In the genomic region with DNA sequence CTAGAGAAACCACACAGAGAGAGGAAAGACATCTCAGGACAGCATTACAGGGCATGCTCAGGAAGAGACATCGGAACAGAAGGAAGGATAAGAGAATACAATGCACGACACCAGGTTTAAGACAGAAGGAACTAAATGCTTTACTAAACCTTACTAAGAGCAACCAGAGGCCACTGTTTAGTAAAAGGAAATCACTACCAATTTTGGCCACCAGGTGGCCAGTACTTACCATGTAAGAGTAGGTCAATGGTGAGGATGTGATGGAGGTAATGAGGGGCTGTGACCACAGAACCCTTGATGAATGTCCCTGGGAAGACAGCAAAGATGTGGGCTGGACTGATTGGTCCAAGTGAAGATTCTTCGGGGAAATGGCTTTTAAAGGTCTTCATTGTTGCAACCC, we compare ENCODE assay signal across 9 mouse cellular contexts.
DNase-seq lines count a peak whose midpoint lies in the region; ATAC-seq lines count a peak whose summit lies in the region.
"Had no signal": no experiment of that assay in that cellular context is flagged by ENCODE, and none has a peak within 500 bp of the region (broad histone marks: within the 10 kb centered on the region; RNA-seq: fewer than 3 reads in every experiment).

No protein-coding gene starts in this region.

- peaks cover 3% of the 10 kb centered on the region; the same call in 1 of the 2 replicates for H3K4me1 ChIP-seq in midbrain, embryonic 11.5 days (ENCODE audit: control insufficient read depth, insufficient read depth, low read length)
- peaks cover 9% of the 10 kb centered on the region for H3K4me1 ChIP-seq in midbrain, embryonic 15.5 days
- H3K4me1 ChIP-seq in forebrain, embryonic 13.5 days: peaks cover 13% of the 10 kb centered on the region

- DNase-seq in cerebellum, postnatal 4 days (ENCODE audit: low spot score in 2 of 2): no peak
- DNase-seq in midbrain, embryonic 11.5 days (ENCODE audit: low spot score, missing footprints): peak; percentile 93
- peak; percentile 84 for DNase-seq in splenic B cell, adult 2 months (ENCODE audit: low read depth, low spot score)
- DNase-seq in frontal cortex, postnatal 36 days (ENCODE audit: low spot score in 2 of 2): no peak

- WGBS in midbrain, embryonic 11.5 days: 73% methylated on average over 3 of the region's 3 CpGs
- 69% methylated on average over 3 of the region's 3 CpGs for WGBS in midbrain, embryonic 15.5 days
- 78% methylated on average over 3 of the region's 3 CpGs for WGBS in forebrain, embryonic 13.5 days

- H3K4me2 ChIP-seq in midbrain, embryonic 11.5 days: no peak overlapping the region
- no peak overlapping the region for H3K4me2 ChIP-seq in midbrain, embryonic 15.5 days
- no peak overlapping the region for H3K4me2 ChIP-seq in forebrain, embryonic 13.5 days
- H3K4me2 ChIP-seq: limb, embryonic 13.5 days had no signal

- no peak overlapping the region for H3K4me3 ChIP-seq in midbrain, embryonic 11.5 days (ENCODE audit: low read depth, low read length)
- no peak overlapping the region for H3K4me3 ChIP-seq in midbrain, embryonic 15.5 days
- no peak overlapping the region for H3K4me3 ChIP-seq in forebrain, embryonic 13.5 days
- H3K4me3 ChIP-seq: limb, embryonic 13.5 days had no signal

- H3K27ac ChIP-seq in midbrain, embryonic 11.5 days (ENCODE audit: low read depth, low read length): no peak overlapping the region
- no peak overlapping the region for H3K27ac ChIP-seq in midbrain, embryonic 15.5 days
- H3K27ac ChIP-seq in forebrain, embryonic 13.5 days: no peak overlapping the region
- H3K27ac ChIP-seq: limb, embryonic 13.5 days had no signal

- ATAC-seq in cerebellum, adult (ENCODE audit: insufficient number of reproducible peaks, low FRiP score, low TSS enrichment): 0 out of 2 replicates have a peak, but pooled peaks have one; percentile 15
- ATAC-seq in midbrain, embryonic 11.5 days (ENCODE audit: low FRiP score): no peak
- no peak for ATAC-seq in midbrain, embryonic 15.5 days (replicated peaks)
- ATAC-seq in common myeloid progenitor, adult 5-6 weeks (replicated peaks; ENCODE audit: low read depth, poor library complexity, severe bottlenecking): peak; percentile 73
- ATAC-seq in forebrain, embryonic 13.5 days: no peak

- no peaks in the 10 kb centered on the region for H3K36me3 ChIP-seq in midbrain, embryonic 11.5 days (ENCODE audit: control insufficient read depth, insufficient read depth, low read length)
- H3K36me3 ChIP-seq in midbrain, embryonic 15.5 days (replicated peaks): no peaks in the 10 kb centered on the region
- H3K36me3 ChIP-seq in splenic B cell, adult 2 months (ENCODE audit: control insufficient read depth, insufficient read depth, low read length, poor library complexity, severe bottlenecking): no peaks in the 10 kb centered on the region
- no peaks in the 10 kb centered on the region for H3K36me3 ChIP-seq in forebrain, embryonic 13.5 days (ENCODE audit: poor library complexity, severe bottlenecking)
- H3K36me3 ChIP-seq: limb, embryonic 13.5 days had no signal

- H3K9ac ChIP-seq in midbrain, embryonic 11.5 days (ENCODE audit: low read length): no peak overlapping the region
- no peak overlapping the region for H3K9ac ChIP-seq in midbrain, embryonic 15.5 days
- H3K9ac ChIP-seq in forebrain, embryonic 13.5 days: no peak overlapping the region
- H3K9ac ChIP-seq: limb, embryonic 13.5 days had no signal

- H3K27me3 ChIP-seq in midbrain, embryonic 11.5 days (ENCODE audit: control insufficient read depth, insufficient read depth, low read length): peaks cover 12% of the 10 kb centered on the region; the same call in 1 of the 2 replicates
- peaks cover 9% of the 10 kb centered on the region; the same call in 1 of the 2 replicates for H3K27me3 ChIP-seq in midbrain, embryonic 15.5 days (replicated peaks)
- no peaks in the 10 kb centered on the region for H3K27me3 ChIP-seq in splenic B cell, adult 2 months (ENCODE audit: control insufficient read depth, insufficient read depth, low read length, poor library complexity, severe bottlenecking)
- H3K27me3 ChIP-seq in forebrain, embryonic 13.5 days: peaks cover 12% of the 10 kb centered on the region

- no peaks in the 10 kb centered on the region for H3K9me3 ChIP-seq in midbrain, embryonic 11.5 days (ENCODE audit: control insufficient read depth, low read length)
- no peaks in the 10 kb centered on the region for H3K9me3 ChIP-seq in midbrain, embryonic 15.5 days
- no peaks in the 10 kb centered on the region for H3K9me3 ChIP-seq in forebrain, embryonic 13.5 days (replicated peaks)
- H3K9me3 ChIP-seq: limb, embryonic 13.5 days had no signal

Comparison
In these comparisons a context has a peak if more than half of its experiments do, and no peak if none do; other contexts are left out.
1. ATAC-seq: peak in cerebellum, adult (single experiment) and common myeloid progenitor, adult 5-6 weeks (single experiment); none in midbrain, embryonic 11.5 days (single experiment), midbrain, embryonic 15.5 days (single experiment) and forebrain, embryonic 13.5 days (single experiment).
2. DNase-seq: peak in midbrain, embryonic 11.5 days (single experiment) and splenic B cell, adult 2 months (single experiment); none in cerebellum, postnatal 4 days (0 of 2) and frontal cortex, postnatal 36 days (0 of 2).